ENCODE assay signal across 16 mouse cellular contexts in genomic region chr12:72298222-72298621, GRCm38 (mm10).
DNase-seq lines count a peak whose midpoint lies in the region; ATAC-seq and TF ChIP-seq lines count a peak whose summit lies in the region.
"Had no signal": no experiment of that assay in that cellular context is flagged by ENCODE, and none has a peak within 500 bp of the region (broad histone marks: within the 10 kb centered on the region; RNA-seq: fewer than 3 reads in every experiment).

No protein-coding gene starts in this region.

- TF ChIP-seq CTCF in kidney, postnatal 0 days (IDR thresholded peaks at IDR 0.05; ENCODE audit: low read depth): no peak
- TF ChIP-seq CTCF in midbrain, postnatal 0 days (IDR thresholded peaks at IDR 0.05): no peak

- H3K4me2 ChIP-seq in kidney, postnatal 0 days (ENCODE audit: low read length): no peak overlapping the region
- no peak overlapping the region for H3K4me2 ChIP-seq in midbrain, postnatal 0 days (ENCODE audit: low read depth, low read length, poor library complexity, severe bottlenecking)
- H3K4me2 ChIP-seq: liver, embryonic 12.5 days had no signal

- no peak for ATAC-seq in kidney, postnatal 0 days (replicated peaks; ENCODE audit: low FRiP score, low read depth)
- no peak for ATAC-seq in midbrain, postnatal 0 days (ENCODE audit: low FRiP score)
- ATAC-seq: liver, embryonic 12.5 days had no signal

- no peak overlapping the region for H3K4me3 ChIP-seq in kidney, postnatal 0 days (replicated peaks; ENCODE audit: low read depth, low read length)
- H3K4me3 ChIP-seq in midbrain, postnatal 0 days (ENCODE audit: low read depth, low read length): no peak overlapping the region
- H3K4me3 ChIP-seq in midbrain, embryonic 10.5 days: no peak overlapping the region
- H3K4me3 ChIP-seq: forebrain, embryonic 10.5 days; liver, embryonic 12.5 days; myocyte had no signal

- H3K4me1 ChIP-seq in kidney, postnatal 0 days (replicated peaks; ENCODE audit: insufficient read depth, low read length): no peaks in the 10 kb centered on the region
- no peaks in the 10 kb centered on the region for H3K4me1 ChIP-seq in midbrain, postnatal 0 days (ENCODE audit: insufficient read depth, low read length)
- H3K4me1 ChIP-seq in midbrain, embryonic 10.5 days: peaks cover 13% of the 10 kb centered on the region
- H3K4me1 ChIP-seq: liver, embryonic 12.5 days had no signal

- no peak overlapping the region for H3K27ac ChIP-seq in kidney, postnatal 0 days
- no peak overlapping the region for H3K27ac ChIP-seq in midbrain, postnatal 0 days (ENCODE audit: low read depth, low read length)
- no peak overlapping the region for H3K27ac ChIP-seq in midbrain, embryonic 10.5 days (replicated peaks)
- H3K27ac ChIP-seq: forebrain, embryonic 10.5 days; liver, embryonic 12.5 days had no signal

- H3K9me3 ChIP-seq in kidney, postnatal 0 days (replicated peaks; ENCODE audit: low read length): no peaks in the 10 kb centered on the region
- H3K9me3 ChIP-seq in midbrain, postnatal 0 days (ENCODE audit: low read length): no peaks in the 10 kb centered on the region
- H3K9me3 ChIP-seq in midbrain, embryonic 10.5 days (replicated peaks): peaks cover 1% of the 10 kb centered on the region; the same call in 1 of the 2 replicates
- H3K9me3 ChIP-seq: liver, embryonic 12.5 days had no signal

- WGBS in kidney, postnatal 0 days: 55% methylated on average over 7 of the region's 7 CpGs
- 64% methylated on average over 7 of the region's 7 CpGs for WGBS in midbrain, postnatal 0 days
- WGBS in midbrain, embryonic 10.5 days: 88% methylated on average over 7 of the region's 7 CpGs

- H3K9ac ChIP-seq in kidney, postnatal 0 days (ENCODE audit: low read depth, low read length): no peak overlapping the region
- no peak overlapping the region for H3K9ac ChIP-seq in midbrain, postnatal 0 days (replicated peaks; ENCODE audit: low read length, poor library complexity, severe bottlenecking)
- H3K9ac ChIP-seq: liver, embryonic 12.5 days had no signal

- H3K27me3 ChIP-seq in kidney, postnatal 0 days (ENCODE audit: insufficient read depth, low read length): no peaks in the 10 kb centered on the region
- no peaks in the 10 kb centered on the region for H3K27me3 ChIP-seq in midbrain, postnatal 0 days (ENCODE audit: insufficient read depth, low read length)
- H3K27me3 ChIP-seq in midbrain, embryonic 10.5 days (ENCODE audit: low read depth, poor library complexity, severe bottlenecking): no peaks in the 10 kb centered on the region
- H3K27me3 ChIP-seq: CH12.LX had no signal

- DNase-seq in embryo, embryonic 10 days (ENCODE audit: low spot score): peak; percentile 19
- DNase-seq in embryo, embryonic 10.5 days (ENCODE audit: low spot score): no peak
- peak; percentile 12 for DNase-seq in kidney, postnatal 0 days (ENCODE audit: low spot score)
- no peak for DNase-seq in kidney, adult 11 months
- DNase-seq in midbrain, postnatal 0 days (ENCODE audit: low spot score): peak; percentile 71
- no peak for DNase-seq in midbrain, embryonic 10.5 days (ENCODE audit: low spot score)
- no peak for DNase-seq in thymus, postnatal 0 days (ENCODE audit: low spot score)
- DNase-seq in adrenal gland, postnatal 14 days: no peak
- DNase-seq: adrenal gland, adult 8-10 months; cerebellum, adult 11-12 months; right cerebral cortex, adult 18-20 months; thymus, adult 2 months had no signal

- H3K36me3 ChIP-seq in kidney, postnatal 0 days (ENCODE audit: insufficient read depth, low read length): no peaks in the 10 kb centered on the region
- no peaks in the 10 kb centered on the region for H3K36me3 ChIP-seq in midbrain, postnatal 0 days (ENCODE audit: insufficient read depth, low read length)
- peaks cover 1% of the 10 kb centered on the region for H3K36me3 ChIP-seq in midbrain, embryonic 10.5 days
- H3K36me3 ChIP-seq: forebrain, embryonic 10.5 days; liver, embryonic 12.5 days had no signal

Comparison
In these comparisons a context has a peak if more than half of its experiments do, and no peak if none do; other contexts are left out.
1. DNase-seq: peak in embryo, embryonic 10 days (single experiment), kidney, postnatal 0 days (single experiment) and midbrain, postnatal 0 days (single experiment); none in embryo, embryonic 10.5 days (single experiment), kidney, adult 11 months (single experiment), midbrain, embryonic 10.5 days (single experiment), thymus, postnatal 0 days (single experiment) and adrenal gland, postnatal 14 days (single experiment).